Mouse (Mus musculus): ENCODE results near the gene Mapkap1. TPM values are rescaled to one million over a fixed set of nuclear protein-coding genes. Genes with fewer than 3 reads are reported as not detected.
A peak's percentile ranks its signal among the peaks of the same experiment; 100 is the strongest.

Gene Mapkap1
- polyA plus RNA-seq, 1 experiment from 2014 or later = 93.3 TPM

DNA sequence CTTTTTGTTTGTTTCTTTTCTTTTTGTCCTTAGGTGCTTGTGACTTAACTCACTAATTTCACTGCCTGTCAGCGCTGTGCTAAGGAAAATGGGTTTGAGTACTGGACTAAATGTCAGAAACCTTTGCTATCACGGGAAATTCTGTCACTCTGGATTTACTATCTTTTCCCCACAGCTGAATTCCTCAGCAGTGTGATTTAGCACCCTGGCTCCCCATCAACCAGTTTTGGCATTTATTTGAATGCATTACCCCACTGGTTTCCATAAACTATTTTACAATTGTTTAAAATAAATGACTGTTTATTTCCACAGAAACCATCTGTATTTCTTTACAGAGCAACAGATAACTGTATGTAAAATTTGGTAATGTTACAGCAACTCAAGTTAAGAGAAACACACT is 146.2 kb downstream of the Mapkap1 start:
- no peak overlapping the region for H3K4me3 ChIP-seq (ENCODE audit: low read depth, low read length)
- no peak overlapping the region for H3K27ac ChIP-seq (ENCODE audit: low read depth)
- no peak for TF ChIP-seq CTCF (IDR thresholded peaks at IDR 0.05; ENCODE audit: low read depth)
- no peak overlapping the region for H3K9ac ChIP-seq
- no peaks in the 10 kb centered on the region for H3K36me3 ChIP-seq (ENCODE audit: insufficient read depth)
- no peaks in the 10 kb centered on the region for H3K27me3 ChIP-seq (ENCODE audit: insufficient read depth, low read length)
- peaks cover 11% of the 10 kb centered on the region; the same call in 1 of the 2 replicates for H3K4me1 ChIP-seq (ENCODE audit: insufficient read depth)
- H3K9me3 ChIP-seq (ENCODE audit: low read depth, low read length) = no peaks in the 10 kb centered on the region
- ATAC-seq (ENCODE audit: insufficient read depth) = no peak
- WGBS = 37% methylated on average over 2 of the region's 2 CpGs
- no peak overlapping the region for H3K4me2 ChIP-seq
- DNase-seq = peak; percentile 65

DNA sequence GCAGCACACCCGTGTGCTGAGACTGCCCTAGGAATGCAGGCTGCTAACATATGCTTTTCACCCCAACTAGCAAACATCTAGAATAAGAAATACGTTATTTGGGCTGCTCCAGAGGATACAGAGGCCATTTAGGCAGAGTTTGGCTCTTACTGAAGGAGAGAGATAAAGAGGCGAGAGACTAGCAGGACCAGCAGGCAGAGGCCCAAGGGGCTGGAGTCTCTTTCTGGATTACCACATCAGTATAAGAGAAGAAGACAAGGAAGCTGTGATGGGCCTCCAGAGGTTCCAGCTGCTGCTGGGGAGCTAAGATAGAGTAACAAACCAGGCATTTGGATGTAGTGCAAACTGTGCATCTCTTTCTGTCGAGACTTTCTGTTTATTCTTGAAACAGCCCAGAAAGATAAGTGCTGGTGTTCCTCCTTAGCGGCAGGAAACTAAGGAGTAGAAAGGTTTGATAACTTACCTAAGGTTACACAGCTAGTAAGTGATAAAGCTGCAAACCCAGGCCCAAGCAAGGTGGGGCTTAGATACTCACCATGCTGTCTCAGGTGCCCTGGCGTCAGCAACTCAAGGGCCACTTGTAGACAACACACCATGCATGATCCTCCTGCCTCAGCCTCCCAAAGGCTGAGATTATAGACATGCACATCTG is 147.1 kb downstream of the Mapkap1 start:
- no peak overlapping the region for H3K9ac ChIP-seq
- 41% methylated on average over 6 of the region's 6 CpGs for WGBS
- no peak for TF ChIP-seq CTCF (IDR thresholded peaks at IDR 0.05; ENCODE audit: low read depth)
- H3K4me2 ChIP-seq = no peak overlapping the region
- no peaks in the 10 kb centered on the region for H3K36me3 ChIP-seq (ENCODE audit: insufficient read depth)
- ATAC-seq (ENCODE audit: insufficient read depth) (peak; percentile 60; the same call in 1 of the 2 replicates), DNase-seq (peak; percentile 70)
- no peak overlapping the region for H3K27ac ChIP-seq (ENCODE audit: low read depth)
- no peaks in the 10 kb centered on the region for H3K9me3 ChIP-seq (ENCODE audit: low read depth, low read length)
- H3K27me3 ChIP-seq (ENCODE audit: insufficient read depth, low read length) = no peaks in the 10 kb centered on the region
- H3K4me1 ChIP-seq (ENCODE audit: insufficient read depth) = peaks cover 11% of the 10 kb centered on the region; the same call in 1 of the 2 replicates
- no peak overlapping the region for H3K4me3 ChIP-seq (ENCODE audit: low read depth, low read length)

DNA sequence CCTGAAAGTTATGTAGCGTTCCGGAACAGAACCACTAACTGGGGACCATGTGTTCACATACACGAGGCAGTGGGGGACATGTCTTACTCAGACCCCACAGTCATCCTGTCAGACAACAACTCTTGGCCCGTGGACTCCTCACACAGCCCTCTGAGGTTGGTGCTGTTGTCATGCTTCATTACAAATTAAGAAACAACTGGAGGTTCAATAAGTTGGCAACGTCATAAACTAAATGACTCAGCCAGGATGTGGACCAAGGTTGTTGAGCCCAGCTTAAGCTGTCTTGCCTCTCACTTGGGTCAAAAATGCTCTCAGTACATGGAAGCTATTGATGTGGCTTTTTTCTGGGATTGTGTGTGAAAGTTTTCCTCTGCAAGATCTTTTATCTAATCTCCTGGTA is 153.6 kb downstream of the Mapkap1 start:
- H3K27ac ChIP-seq (ENCODE audit: low read depth) = no peak overlapping the region

DNA sequence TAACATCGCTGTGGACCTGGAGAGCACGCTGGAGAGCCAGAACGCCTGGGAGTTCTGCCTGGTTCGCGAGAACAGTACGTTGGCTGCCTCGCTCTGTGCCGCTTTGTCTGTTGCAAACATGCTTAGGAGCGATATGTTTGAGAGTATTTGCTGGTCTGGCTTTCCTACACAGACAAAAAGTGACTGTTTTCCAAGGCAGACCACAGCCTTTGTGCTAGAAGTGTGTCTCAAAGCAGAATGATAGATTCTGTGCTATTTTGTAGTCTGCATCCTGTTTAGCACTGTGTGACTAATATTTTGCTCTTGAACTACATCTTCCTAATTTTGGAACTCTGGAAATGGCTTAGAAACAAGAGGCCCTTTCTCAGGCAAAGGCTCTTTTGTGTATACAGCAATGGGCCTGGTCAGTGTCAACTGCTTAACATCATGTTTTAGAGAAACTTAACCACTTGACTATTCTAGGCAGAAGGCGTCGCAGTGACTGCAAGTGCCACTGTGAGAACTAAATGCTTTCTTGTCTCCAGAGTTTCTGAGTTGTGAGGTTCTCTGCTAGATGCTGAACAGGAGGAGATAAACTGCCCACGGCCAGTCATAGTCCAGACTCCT is 156.6 kb downstream of the Mapkap1 start:
- ATAC-seq (ENCODE audit: insufficient read depth) = no peak
- H3K9ac ChIP-seq = no peak overlapping the region
- 59% methylated on average over 12 of the region's 12 CpGs for WGBS

More for the DNA sequence above, 153.6 kb downstream of the Mapkap1 start:
- whole genome bisulfite sequencing = 78% methylated on average over 5 of the region's 5 CpGs
- Histone ChIP-seq H3K27me3 (ENCODE audit: insufficient read depth, low read length) (no peaks in the 10 kb centered on the region), H3K9ac (no peak overlapping the region), H3K9me3 (ENCODE audit: low read depth, low read length) (no peaks in the 10 kb centered on the region), H3K36me3 (ENCODE audit: insufficient read depth) (no peaks in the 10 kb centered on the region), H3K4me1 (ENCODE audit: insufficient read depth) (0 out of 2 replicates have a peak, but pooled peaks cover 6% of the 10 kb centered on the region), H3K4me2 (no peak overlapping the region), H3K4me3 (ENCODE audit: low read depth, low read length) (no peak overlapping the region)
- TF ChIP-seq CTCF (IDR thresholded peaks at IDR 0.05; ENCODE audit: low read depth) = no peak
- DNase-seq (no peak), ATAC-seq (ENCODE audit: insufficient read depth) (no peak)

DNA sequence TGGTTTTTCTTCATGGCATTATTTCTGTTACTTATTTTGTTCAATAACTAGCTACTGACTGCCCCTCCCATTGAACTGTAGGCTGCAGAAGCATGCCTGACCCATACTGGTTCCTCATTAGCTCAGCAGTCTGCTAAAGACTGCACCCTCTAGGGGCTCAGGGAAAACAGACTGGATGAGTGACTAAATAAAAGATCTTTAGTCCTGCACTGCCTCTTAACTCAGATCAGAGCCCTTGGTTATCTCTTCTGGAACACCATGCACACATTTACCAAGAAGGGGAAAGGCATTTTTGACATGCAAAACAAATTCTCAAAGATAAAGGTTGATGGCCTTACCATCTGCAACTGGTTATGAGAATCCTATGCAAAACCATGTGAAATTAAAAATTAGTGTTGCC is 157.3 kb downstream of the Mapkap1 start:
- H3K9me3 ChIP-seq (ENCODE audit: low read depth, low read length) = no peaks in the 10 kb centered on the region
- H3K27ac ChIP-seq (ENCODE audit: low read depth) = no peak overlapping the region

More for the DNA sequence above, 156.6 kb downstream of the Mapkap1 start:
- no peaks in the 10 kb centered on the region for H3K27me3 ChIP-seq (ENCODE audit: insufficient read depth, low read length)
- no peaks in the 10 kb centered on the region for H3K36me3 ChIP-seq (ENCODE audit: insufficient read depth)
- H3K4me1 ChIP-seq (ENCODE audit: insufficient read depth) = no peaks in the 10 kb centered on the region
- no peak overlapping the region for H3K4me3 ChIP-seq (ENCODE audit: low read depth, low read length)
- DNase-seq = no peak
- H3K9me3 ChIP-seq (ENCODE audit: low read depth, low read length) = no peaks in the 10 kb centered on the region
- peak overlapping the region; percentile 42; the same call in 1 of the 2 replicates for H3K27ac ChIP-seq (ENCODE audit: low read depth)
- no peak for TF ChIP-seq CTCF (IDR thresholded peaks at IDR 0.05; ENCODE audit: low read depth)
- H3K4me2 ChIP-seq = no peak overlapping the region

DNA sequence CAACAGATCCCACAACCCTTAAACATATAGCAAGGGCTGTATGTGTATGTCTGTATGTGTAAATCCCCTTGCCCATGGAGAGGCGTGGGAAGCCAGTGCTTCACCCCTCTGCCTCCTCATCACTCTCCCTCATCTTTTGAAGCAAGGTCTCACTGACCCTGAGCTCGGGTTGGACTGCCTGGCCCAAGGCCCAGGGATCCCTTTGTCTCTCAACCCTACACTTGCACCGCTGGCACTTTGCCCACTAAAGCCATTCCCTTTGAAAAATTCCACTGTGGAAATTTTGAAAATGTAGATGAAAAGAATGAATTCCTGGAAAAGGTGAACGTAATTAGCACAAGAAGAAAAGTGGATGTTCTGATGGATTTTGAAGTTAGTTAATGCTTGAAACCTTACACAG is 159.6 kb downstream of the Mapkap1 start:
- Histone ChIP-seq H3K4me3 (ENCODE audit: low read depth, low read length) (no peak overlapping the region), H3K9me3 (ENCODE audit: low read depth, low read length) (no peaks in the 10 kb centered on the region), H3K27me3 (ENCODE audit: insufficient read depth, low read length) (no peaks in the 10 kb centered on the region), H3K27ac (ENCODE audit: low read depth) (no peak overlapping the region), H3K4me1 (ENCODE audit: insufficient read depth) (peaks cover 11% of the 10 kb centered on the region), H3K4me2 (no peak overlapping the region), H3K9ac (no peak overlapping the region), H3K36me3 (ENCODE audit: insufficient read depth) (no peaks in the 10 kb centered on the region)
- 60% methylated on average over 4 of the region's 4 CpGs for WGBS
- no peak for TF ChIP-seq CTCF (IDR thresholded peaks at IDR 0.05; ENCODE audit: low read depth)
- ATAC-seq (ENCODE audit: insufficient read depth) (no peak), DNase-seq (no peak)

More for the DNA sequence above, 157.3 kb downstream of the Mapkap1 start:
- Histone ChIP-seq H3K4me1 (ENCODE audit: insufficient read depth) (no peaks in the 10 kb centered on the region), H3K27me3 (ENCODE audit: insufficient read depth, low read length) (no peaks in the 10 kb centered on the region), H3K4me3 (ENCODE audit: low read depth, low read length) (no peak overlapping the region), H3K9ac (no peak overlapping the region), H3K4me2 (no peak overlapping the region), H3K36me3 (ENCODE audit: insufficient read depth) (no peaks in the 10 kb centered on the region)
- no peak for TF ChIP-seq CTCF (IDR thresholded peaks at IDR 0.05; ENCODE audit: low read depth)
- ATAC-seq (ENCODE audit: insufficient read depth) = no peak
- DNase-seq = no peak

DNA sequence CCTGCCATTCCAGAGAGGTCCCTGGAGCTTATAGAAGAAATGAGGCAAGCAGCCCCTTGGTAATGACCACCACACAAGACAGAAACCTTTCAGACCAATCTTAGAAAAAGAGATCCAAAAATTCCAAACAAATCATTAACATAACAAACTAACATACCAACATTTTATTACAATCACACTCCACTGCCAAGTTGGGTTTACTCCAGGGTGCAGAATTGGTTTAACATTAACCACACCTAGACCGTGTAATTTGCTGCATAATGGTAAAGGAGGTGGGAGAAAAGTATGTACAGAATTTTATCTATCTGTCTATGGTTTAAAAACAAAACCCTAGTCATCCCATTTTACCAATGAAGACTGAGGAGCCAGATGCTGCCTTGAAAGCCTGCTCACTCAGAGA is 160.0 kb downstream of the Mapkap1 start:
- H3K9me3 ChIP-seq (ENCODE audit: low read depth, low read length) = no peaks in the 10 kb centered on the region
- WGBS = 61% methylated on average over 1 of the region's 1 CpGs

More for the DNA sequence above, 160.0 kb downstream of the Mapkap1 start:
- Histone ChIP-seq H3K4me1 (ENCODE audit: insufficient read depth) (peaks cover 11% of the 10 kb centered on the region), H3K27me3 (ENCODE audit: insufficient read depth, low read length) (no peaks in the 10 kb centered on the region), H3K4me2 (no peak overlapping the region), H3K4me3 (ENCODE audit: low read depth, low read length) (no peak overlapping the region), H3K36me3 (ENCODE audit: insufficient read depth) (no peaks in the 10 kb centered on the region), H3K9ac (no peak overlapping the region), H3K27ac (ENCODE audit: low read depth) (no peak overlapping the region)
- DNase-seq (no peak), ATAC-seq (ENCODE audit: insufficient read depth) (no peak)
- TF ChIP-seq CTCF (IDR thresholded peaks at IDR 0.05; ENCODE audit: low read depth) = no peak

Measured in lung, embryonic 14.5 days (tissue).